Mouse (Mus musculus) ES-E14 (cell line): ENCODE data around the gene Zfp740. TPM values are rescaled to one million over a fixed set of nuclear protein-coding genes. Genes with fewer than 3 reads are reported as not detected.
A peak's percentile ranks its signal among the peaks of the same experiment; 100 is the strongest.

Experiments
- DNase-seq: peaks from one replicate; pipeline ENCODE4 v3.0.0-alpha.2; 2013; ENCODE audit warnings: low read depth, low spot score
- H3K27ac ChIP-seq: 2 replicates; pipeline ENCODE4 v1.5.1; 2012; ENCODE audit warnings: low read depth, mild to moderate bottlenecking, low read length, moderate library complexity, mixed read lengths; ENCODE audit not compliant: poor library complexity, insufficient read depth, severe bottlenecking
- H3K36me3 ChIP-seq: 2 replicates; pipeline ENCODE4 v1.6.1; 2012; ENCODE audit warnings: mild to moderate bottlenecking, low read length, moderate library complexity, mixed read lengths; ENCODE audit not compliant: control insufficient read depth, poor library complexity, insufficient read depth, severe bottlenecking
- H3K4me1 ChIP-seq, 2 experiments: fragments of 150-350 bp in 1 of 2; sonication (generic) in 1 of 2; 2 replicates each; pipeline ENCODE4 v1.6.1; 2012; ENCODE audit warnings: low read length in 2 of 2, mild to moderate bottlenecking in 1 of 2, mixed read lengths in 1 of 2; ENCODE audit not compliant: control insufficient read depth in 2 of 2, insufficient read depth in 2 of 2, poor library complexity in 1 of 2
- H3K4me3 ChIP-seq, 2 experiments: fragments of 150-350 bp in 1 of 2; sonication (generic) in 1 of 2; 2 replicates each; pipeline ENCODE4 v1.5.1; 2012; ENCODE audit warnings: low read length in 2 of 2, low read depth in 1 of 2, mild to moderate bottlenecking in 1 of 2, mixed read lengths in 1 of 2; ENCODE audit not compliant: insufficient read depth in 1 of 2, poor library complexity in 1 of 2, severe bottlenecking in 1 of 2
- H3K9ac ChIP-seq: 2 replicates; pipeline ENCODE4 v1.6.1; 2012; ENCODE audit warnings: low read depth, mild to moderate bottlenecking, low read length, mixed read lengths; ENCODE audit not compliant: poor library complexity, insufficient read depth, severe bottlenecking
- H3K9me3 ChIP-seq: fragments of 150-350 bp; sonication (generic); 2 replicates; pipeline ENCODE4 v1.6.1; 2012; ENCODE audit warnings: low read depth, mild to moderate bottlenecking, low read length; ENCODE audit not compliant: control insufficient read depth, insufficient read depth
- CHD2 ChIP-seq: IDR thresholded peaks from 2 replicates; pipeline ENCODE4 v1.6.1; 2014; ENCODE audit warnings: mild to moderate bottlenecking, low read depth, low read length, inconsistent platforms
- HCFC1 ChIP-seq: IDR thresholded peaks from 2 replicates; pipeline ENCODE4 v1.6.1; 2012; ENCODE audit warnings: low read length, inconsistent platforms, borderline replicate concordance; ENCODE audit not compliant: insufficient read depth
- MAFK ChIP-seq: IDR thresholded peaks from 2 replicates; pipeline ENCODE4 v1.6.1; 2014; ENCODE audit warnings: mild to moderate bottlenecking, low read depth, low read length, inconsistent platforms; ENCODE audit not compliant: insufficient read depth
- ZC3H11A ChIP-seq: IDR thresholded peaks from 2 replicates; pipeline ENCODE4 v1.6.1; 2012; ENCODE audit warnings: low read depth, mild to moderate bottlenecking, inconsistent platforms, low read length, borderline replicate concordance
- ZNF384 ChIP-seq: IDR thresholded peaks from 2 replicates; pipeline ENCODE4 v1.6.1; 2012; ENCODE audit warnings: low read depth, low read length, inconsistent platforms
- in situ Hi-C, 2 experiments: fragments of 600-800 bp; cut with MboI; formaldehyde crosslinking; loops; one replicate each; pipeline ENCODE4 v1.15.1; 2025; ENCODE audit warnings: low sequenced_read_pairs in 2 of 2, inconsistent platforms in 1 of 2; ENCODE audit not compliant: unreplicated experiment in 2 of 2
- total RNA-seq: library from RNA; depleted of rRNA; stranded (reverse); fragments of 300-350 nt; gene quantifications from 2 replicates; pipeline ENCODE4 v1.2.3, GENCODE M21; 2012

The Zfp740 gene
- total RNA-seq, 1 experiment, result 98.5 TPM

DNA sequence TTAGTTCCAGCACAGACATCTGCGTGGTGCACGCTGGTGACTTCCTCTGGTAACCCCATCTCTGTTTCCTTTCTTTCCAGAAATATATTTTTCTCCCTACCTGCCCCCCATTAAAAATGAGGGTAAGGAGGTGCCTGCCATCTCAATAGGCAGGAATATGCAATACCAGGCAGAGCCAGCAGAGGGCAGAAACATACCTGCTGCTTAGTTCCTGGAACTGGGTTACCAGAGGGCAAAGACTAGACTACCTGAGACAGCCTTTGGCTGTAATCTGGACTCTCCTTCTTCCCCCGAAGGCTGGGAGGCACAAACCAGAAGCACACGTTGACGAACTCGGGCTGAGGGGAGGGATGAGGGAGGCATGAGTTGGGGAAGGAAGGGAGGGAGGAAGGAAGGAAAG is 24.8 kb upstream of the Zfp740 start:
- peaks cover 9% of the 10 kb centered on the region; the same call in 1 of the 2 replicates for H3K36me3 ChIP-seq
- peaks cover 8 to 18% of the 10 kb centered on the region in 2 experiments; a peak in 2 of 4 replicates for H3K4me1 ChIP-seq
- H3K9ac ChIP-seq, result peak overlapping the region; percentile 71; the same call in 1 of the 2 replicates
- DNase-seq, result peak; percentile 76
- H3K27ac ChIP-seq, result peak overlapping the region; percentile 34; the same call in 1 of the 2 replicates
- no peaks in the 10 kb centered on the region for H3K9me3 ChIP-seq
- TF ChIP-seq ZC3H11A (peak; percentile 35; the same call in 1 of the 2 replicates), HCFC1 (no peak)
- H3K4me3 ChIP-seq, result peak overlapping the region; percentile 60 to 62
- in situ Hi-C loops, result no loop called here

GRCm38 (mm10) chr15:102179106-102179505 is 23.9 kb upstream of the Zfp740 start:
- H3K27ac ChIP-seq, result peak overlapping the region; percentile 34; the same call in 1 of the 2 replicates

DNA sequence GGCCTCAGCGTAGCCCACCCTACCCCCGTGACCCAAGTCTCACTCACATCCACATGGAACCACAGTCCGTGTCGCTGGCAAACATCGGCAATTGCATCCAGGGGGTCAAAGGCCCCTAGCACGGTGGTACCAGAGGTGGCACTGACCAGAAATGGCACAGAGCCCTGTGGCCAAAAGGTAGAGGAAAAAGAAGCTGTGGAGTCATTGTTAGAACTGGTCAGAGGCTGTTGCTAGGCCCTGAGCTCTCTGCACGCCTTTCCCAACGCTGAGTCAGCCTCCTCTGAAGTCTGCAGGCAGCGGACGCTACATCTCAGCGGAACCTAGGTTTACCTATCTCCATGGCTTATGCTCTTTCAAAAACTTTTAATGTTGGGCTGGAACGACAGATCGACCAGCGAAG is 23.1 kb upstream of the Zfp740 start:
- no peak for DNase-seq
- peak overlapping the region; percentile 71; the same call in 1 of the 2 replicates for H3K9ac ChIP-seq
- H3K36me3 ChIP-seq, result peaks cover 16% of the 10 kb centered on the region
- peaks cover 8 to 18% of the 10 kb centered on the region in 2 experiments; a peak in 1 of 4 replicates for H3K4me1 ChIP-seq
- no peak for TF ChIP-seq CHD2
- no peak for TF ChIP-seq ZNF384
- TF ChIP-seq MAFK, result peak; percentile 69
- H3K9me3 ChIP-seq, result no peaks in the 10 kb centered on the region
- in situ Hi-C loops, result no loop called here
- H3K27ac ChIP-seq, result peak overlapping the region; percentile 34; the same call in 1 of the 2 replicates
- H3K4me3 ChIP-seq, result peak overlapping the region; percentile 60 to 62

More at GRCm38 (mm10) chr15:102179106-102179505, 23.9 kb upstream of the Zfp740 start:
- TF ChIP-seq CHD2 (no peak), MAFK (no peak), HCFC1 (no peak), ZC3H11A (no peak), ZNF384 (no peak)
- Histone ChIP-seq H3K4me1 (peaks cover 8 to 18% of the 10 kb centered on the region in 2 experiments; a peak in 1 of 4 replicates), H3K9ac (peak overlapping the region; percentile 71; the same call in 1 of the 2 replicates), H3K9me3 (no peaks in the 10 kb centered on the region), H3K36me3 (peaks cover 14% of the 10 kb centered on the region), H3K4me3 (peak overlapping the region; percentile 60 to 62)
- DNase-seq, result no peak
- in situ Hi-C loops, result no loop called here

GRCm38 (mm10) chr15:102183076-102183475 is 20.0 kb upstream of the Zfp740 start:
- no peak overlapping the region for H3K9ac ChIP-seq
- no peak for TF ChIP-seq CHD2
- TF ChIP-seq HCFC1, result no peak
- TF ChIP-seq ZNF384, result no peak
- no peak for TF ChIP-seq MAFK
- TF ChIP-seq ZC3H11A, result no peak
- no peaks in the 10 kb centered on the region for H3K9me3 ChIP-seq
- peaks cover 5 to 18% of the 10 kb centered on the region in 2 experiments; a peak in 2 of 4 replicates for H3K4me1 ChIP-seq
- no peak overlapping the region for H3K4me3 ChIP-seq
- in situ Hi-C loops, result no loop called here
- peaks cover 26% of the 10 kb centered on the region for H3K36me3 ChIP-seq
- H3K27ac ChIP-seq, result no peak overlapping the region
- no peak for DNase-seq

- Histone ChIP-seq H3K36me3 (peaks cover 26% of the 10 kb centered on the region), H3K9me3 (no peaks in the 10 kb centered on the region), H3K4me3 (no peak overlapping the region), H3K9ac (no peak overlapping the region), H3K4me1 (peaks cover 11 to 27% of the 10 kb centered on the region in 2 experiments), H3K27ac (no peak overlapping the region)
- TF ChIP-seq HCFC1, result no peak
- no peak for TF ChIP-seq ZNF384
- no peak for TF ChIP-seq MAFK
- TF ChIP-seq ZC3H11A, result no peak
- TF ChIP-seq CHD2, result no peak
- in situ Hi-C loops, result no loop called here
- no peak for DNase-seq
Measured at GRCm38 (mm10) chr15:102186239-102186638, 16.8 kb upstream of the Zfp740 start.
